Mouse (Mus musculus): ENCODE data around the gene Tnfaip2.

DNA sequence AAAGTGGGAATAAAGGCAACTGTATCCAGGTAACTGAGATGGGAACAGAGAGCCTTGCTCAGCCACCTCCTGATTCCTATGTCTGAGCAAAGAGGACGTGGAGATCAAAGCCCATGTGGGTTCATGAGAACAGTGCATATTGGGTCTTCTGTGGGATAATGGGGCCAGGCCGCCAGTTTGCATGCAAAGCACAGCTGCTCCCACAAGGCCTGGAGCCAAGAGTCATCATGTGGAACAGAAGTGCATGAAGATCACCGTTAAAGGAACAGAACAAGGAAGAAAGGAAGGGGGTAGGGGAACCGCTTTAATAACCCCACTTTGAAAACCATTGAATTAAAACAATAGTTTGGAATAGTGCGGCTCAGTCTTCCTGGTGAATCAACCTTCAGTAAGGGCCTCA is 30.6 kb downstream of the Tnfaip2 start:
- TF ChIP-seq CTCF (IDR thresholded peaks at IDR 0.05; ENCODE audit: extremely low read depth, insufficient read length, insufficient replicate concordance, low read depth, low read length), result no peak
- no peak for TF ChIP-seq POLR2A (IDR thresholded peaks at IDR 0.05; ENCODE audit: low read depth, low read length)

Data from small intestine, adult 2 months (tissue).